Mouse (Mus musculus): ENCODE data around the gene Gng2. TPM values are rescaled to one million over a fixed set of nuclear protein-coding genes. Genes with fewer than 3 reads are reported as not detected.
"Not testable (repeated sequence)": the region's sequence is repeated elsewhere in the genome, so short reads cannot be mapped to it uniquely, and the experiment has no call there.

Gene Gng2
- polyA plus RNA-seq, 1 experiment from 2014 or later = 56.9 TPM

DNA sequence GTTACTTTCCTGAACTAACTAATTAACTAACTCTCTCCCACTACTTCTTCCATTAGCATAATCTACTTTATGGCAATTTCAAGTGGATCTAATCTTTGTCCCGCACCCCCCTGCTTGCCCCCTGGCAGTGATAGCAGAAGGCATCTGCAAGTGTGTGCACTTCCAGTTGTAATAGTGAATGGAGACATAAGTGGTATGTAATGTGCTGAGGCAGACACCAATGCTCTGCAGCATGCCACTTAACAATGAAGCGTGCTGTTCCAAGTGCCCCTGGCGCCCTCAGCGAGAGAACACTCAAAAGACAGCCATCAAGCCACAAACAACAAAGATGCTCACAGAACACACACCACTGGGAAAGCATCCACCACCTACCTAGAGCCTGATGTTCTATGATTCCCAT is 76.9 kb downstream of the Gng2 start:
- Histone ChIP-seq H3K4me2 (replicated peaks) (no peak overlapping the region), H3K4me3 (replicated peaks) (no peak overlapping the region), H3K27me3 (no peaks in the 10 kb centered on the region), H3K36me3 (no peaks in the 10 kb centered on the region), H3K4me1 (peaks cover 6% of the 10 kb centered on the region), H3K27ac (replicated peaks) (no peak overlapping the region), H3K9ac (no peak overlapping the region), H3K9me3 (replicated peaks) (no peaks in the 10 kb centered on the region)
- 95% methylated on average over 4 of the region's 4 CpGs for WGBS
- no peak for ATAC-seq (ENCODE audit: insufficient number of reproducible peaks, low FRiP score, low TSS enrichment, low read depth)

DNA sequence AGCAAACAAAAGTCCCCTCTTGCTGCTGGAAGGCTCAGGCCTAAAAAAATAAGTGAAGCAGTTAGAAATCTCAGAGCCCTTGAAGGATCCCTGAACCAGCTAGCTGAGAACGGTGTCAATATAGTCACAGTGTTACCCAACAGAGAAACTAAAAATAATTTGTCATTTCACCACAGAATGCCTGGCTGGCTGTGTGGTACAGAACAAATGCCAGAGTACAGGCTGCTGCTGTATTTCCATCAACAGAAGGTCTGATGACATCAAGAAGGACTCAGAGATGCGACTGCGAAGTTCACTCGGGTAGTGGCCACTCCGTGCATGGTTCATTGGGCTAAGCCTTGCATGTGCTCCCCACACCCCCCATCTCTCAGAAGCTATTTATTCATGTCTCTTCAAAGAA is 89.9 kb downstream of the Gng2 start:
- H3K4me2 ChIP-seq (replicated peaks) = no peak overlapping the region
- H3K4me3 ChIP-seq (replicated peaks) = no peak overlapping the region
- H3K27ac ChIP-seq (replicated peaks) = no peak overlapping the region
- no peaks in the 10 kb centered on the region for H3K4me1 ChIP-seq
- H3K9ac ChIP-seq = no peak overlapping the region
- H3K27me3 ChIP-seq = no peaks in the 10 kb centered on the region
- WGBS = 95% methylated on average over 5 of the region's 5 CpGs
- ATAC-seq (ENCODE audit: insufficient number of reproducible peaks, low FRiP score, low TSS enrichment, low read depth) = no peak
- H3K9me3 ChIP-seq (replicated peaks) = no peaks in the 10 kb centered on the region
- peaks cover 6% of the 10 kb centered on the region; the same call in 1 of the 2 replicates for H3K36me3 ChIP-seq

DNA sequence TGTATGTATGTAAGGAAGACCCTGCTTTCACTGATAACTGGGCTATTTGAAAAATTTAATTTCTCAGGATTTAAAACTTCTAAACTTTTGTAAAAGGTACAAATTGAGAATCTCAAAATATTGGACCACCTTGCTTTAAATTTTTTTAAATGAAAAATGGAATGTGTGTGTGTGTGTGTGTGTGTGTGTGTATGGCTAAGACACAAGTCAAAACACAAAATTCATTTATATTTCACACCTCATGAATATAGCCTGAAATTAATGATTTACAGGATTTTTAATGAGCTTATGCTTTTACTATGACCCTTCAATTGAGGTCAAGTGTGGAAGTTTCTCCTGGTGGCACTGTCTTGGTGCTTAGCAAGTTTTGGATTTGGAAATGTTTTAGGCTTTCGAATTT is 93.0 kb downstream of the Gng2 start:
- not testable (repeated sequence) for H3K36me3 ChIP-seq; H3K9me3 ChIP-seq (replicated peaks); H3K4me3 ChIP-seq (replicated peaks); H3K4me2 ChIP-seq (replicated peaks); H3K27ac ChIP-seq (replicated peaks); ATAC-seq (ENCODE audit: insufficient number of reproducible peaks, low FRiP score, low TSS enrichment, low read depth); H3K4me1 ChIP-seq; H3K27me3 ChIP-seq; H3K9ac ChIP-seq
- 87% methylated on average over 1 of the region's 1 CpGs for WGBS

DNA sequence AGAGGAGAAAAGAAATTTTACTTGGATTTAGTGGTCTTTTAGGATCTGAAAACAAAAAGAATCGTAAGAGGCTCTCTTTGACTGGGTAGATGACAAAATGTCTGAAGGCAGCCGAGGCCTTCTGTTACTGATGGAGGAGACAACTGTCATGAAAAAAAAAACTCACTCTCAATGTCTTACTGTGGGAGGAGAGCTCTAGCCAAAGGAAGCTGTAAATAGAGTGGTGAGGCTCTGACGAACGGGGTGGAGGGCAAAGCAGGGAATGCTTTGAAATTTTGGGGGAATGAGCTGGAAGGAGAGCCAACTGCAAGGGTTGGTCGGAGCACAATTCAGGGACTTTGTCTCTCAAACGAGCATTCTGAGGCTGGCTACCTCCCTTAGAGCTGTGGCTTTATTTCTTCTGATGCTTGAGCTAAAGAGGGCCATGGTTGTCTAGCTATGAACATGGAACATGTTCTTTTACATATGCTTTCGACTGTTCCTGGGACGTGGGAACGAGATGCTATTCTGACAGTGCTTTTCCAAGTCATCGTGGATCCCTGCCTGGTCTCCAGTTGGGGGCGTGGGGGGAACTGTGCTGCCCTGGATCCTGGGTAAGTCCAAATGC is 103.1 kb downstream of the Gng2 start:
- no peak overlapping the region for H3K4me3 ChIP-seq (replicated peaks)
- 73% methylated on average over 11 of the region's 11 CpGs for WGBS
- H3K27ac ChIP-seq (replicated peaks) = no peak overlapping the region
- no peaks in the 10 kb centered on the region for H3K4me1 ChIP-seq
- no peak overlapping the region for H3K9ac ChIP-seq
- H3K9me3 ChIP-seq (replicated peaks) = no peaks in the 10 kb centered on the region
- ATAC-seq (ENCODE audit: insufficient number of reproducible peaks, low FRiP score, low TSS enrichment, low read depth) = no peak
- no peaks in the 10 kb centered on the region for H3K36me3 ChIP-seq
- no peak overlapping the region for H3K4me2 ChIP-seq (replicated peaks)
- no peaks in the 10 kb centered on the region for H3K27me3 ChIP-seq

DNA sequence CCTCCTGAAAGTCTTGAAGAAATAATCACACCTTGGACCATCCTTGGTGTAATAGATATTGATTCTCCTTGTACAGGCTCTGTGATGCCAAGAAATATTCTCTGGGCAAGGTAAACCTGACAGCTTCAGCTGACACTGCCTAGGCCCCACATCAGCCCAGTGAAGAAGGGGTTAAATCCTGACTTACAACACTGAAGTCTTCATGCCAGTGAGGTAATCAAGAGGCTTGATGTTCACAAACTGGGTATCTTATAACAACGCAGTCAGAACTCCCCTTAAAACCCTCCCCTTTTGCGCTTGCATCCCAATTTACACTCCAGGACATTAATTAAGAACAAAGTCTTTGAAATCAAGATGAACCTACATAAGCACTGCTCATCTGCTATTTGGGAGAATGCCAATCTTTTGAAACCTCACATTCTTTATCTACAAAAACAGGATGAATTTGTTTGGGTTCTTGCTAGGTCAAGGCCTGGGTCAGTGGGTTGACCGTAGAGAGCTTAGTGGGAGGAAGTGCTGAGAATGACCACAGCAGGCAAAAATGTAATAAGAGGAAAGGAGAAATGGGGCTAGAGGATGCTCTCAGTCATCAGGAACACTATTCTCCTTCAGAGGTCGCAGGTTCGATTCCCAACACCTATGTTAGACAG is 110.0 kb downstream of the Gng2 start:
- H3K27ac ChIP-seq (replicated peaks) = no peak overlapping the region
- H3K4me1 ChIP-seq = no peaks in the 10 kb centered on the region
- H3K4me3 ChIP-seq (replicated peaks) = no peak overlapping the region
- no peaks in the 10 kb centered on the region for H3K27me3 ChIP-seq
- no peak for ATAC-seq (ENCODE audit: insufficient number of reproducible peaks, low FRiP score, low TSS enrichment, low read depth)
- H3K4me2 ChIP-seq (replicated peaks) = no peak overlapping the region
- H3K9ac ChIP-seq = no peak overlapping the region
- WGBS = 53% methylated on average over 5 of the region's 5 CpGs
- H3K36me3 ChIP-seq = no peaks in the 10 kb centered on the region
- no peaks in the 10 kb centered on the region for H3K9me3 ChIP-seq (replicated peaks)

DNA sequence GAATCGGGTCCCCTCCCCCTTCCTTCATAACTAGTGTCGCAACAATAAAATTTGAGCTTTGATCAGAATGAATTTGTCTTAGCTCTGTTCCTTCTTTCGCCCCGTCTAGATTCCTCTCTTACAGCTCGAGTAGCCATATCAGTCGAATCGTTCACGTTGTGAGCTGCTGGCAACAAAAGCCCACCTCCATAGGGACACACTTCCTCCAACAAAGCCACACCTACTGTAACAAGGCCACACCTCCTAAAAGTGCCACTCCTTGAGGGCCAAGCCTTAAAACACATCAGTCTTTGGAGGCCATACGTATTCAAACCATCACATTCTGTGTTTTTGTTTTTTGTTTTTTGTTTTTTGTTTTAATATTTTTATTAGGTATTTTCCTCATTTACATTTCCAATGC is 112.3 kb downstream of the Gng2 start:
- not testable (repeated sequence) for H3K4me1 ChIP-seq; H3K9me3 ChIP-seq (replicated peaks); H3K36me3 ChIP-seq; H3K4me3 ChIP-seq (replicated peaks); H3K9ac ChIP-seq; ATAC-seq (ENCODE audit: insufficient number of reproducible peaks, low FRiP score, low TSS enrichment, low read depth); H3K27me3 ChIP-seq; H3K27ac ChIP-seq (replicated peaks); H3K4me2 ChIP-seq (replicated peaks)
- WGBS = 81% methylated on average over 9 of the region's 9 CpGs

DNA sequence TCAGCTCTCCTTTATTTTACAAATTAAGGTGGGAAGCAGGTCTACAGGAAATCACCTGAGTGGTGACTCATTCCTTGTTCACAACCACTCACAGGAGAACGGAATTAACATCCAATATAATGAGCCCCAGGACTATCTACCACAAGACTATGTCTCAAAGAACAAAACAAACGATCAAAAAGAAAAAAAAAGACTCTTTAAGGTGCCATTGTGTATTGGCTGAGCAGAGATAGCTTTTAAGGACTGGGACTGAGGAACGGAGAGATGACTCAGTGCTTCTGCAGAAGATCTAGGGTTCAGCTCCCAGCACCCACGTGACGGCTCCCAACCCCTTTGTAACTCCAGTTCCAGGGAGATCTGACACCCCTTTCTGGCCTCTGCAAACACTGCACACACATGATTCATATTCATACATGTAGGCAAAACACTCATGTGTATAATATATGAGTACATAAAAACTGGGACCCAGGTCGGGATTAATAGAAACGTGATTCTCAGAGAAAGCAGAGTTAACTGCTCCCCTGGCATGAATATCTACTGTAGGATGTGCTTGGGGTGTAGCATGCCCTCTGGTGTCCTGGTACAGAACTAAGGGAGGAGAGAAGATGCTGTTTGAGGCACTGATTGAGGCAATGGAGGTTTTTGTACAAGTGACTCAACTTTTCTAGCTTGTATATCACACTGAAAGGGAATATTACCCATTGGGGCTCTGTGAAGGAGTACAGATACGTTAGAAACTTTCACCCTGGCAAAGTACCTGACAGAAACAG is 115.9 kb downstream of the Gng2 start:
- H3K9ac ChIP-seq = no peak overlapping the region
- no peak overlapping the region for H3K27ac ChIP-seq (replicated peaks)
- H3K9me3 ChIP-seq (replicated peaks) = no peaks in the 10 kb centered on the region
- no peak overlapping the region for H3K4me3 ChIP-seq (replicated peaks)
- no peaks in the 10 kb centered on the region for H3K36me3 ChIP-seq
- ATAC-seq (ENCODE audit: insufficient number of reproducible peaks, low FRiP score, low TSS enrichment, low read depth) = no peak
- H3K4me1 ChIP-seq = no peaks in the 10 kb centered on the region
- no peaks in the 10 kb centered on the region for H3K27me3 ChIP-seq
- no peak overlapping the region for H3K4me2 ChIP-seq (replicated peaks)
- WGBS = 82% methylated on average over 8 of the region's 8 CpGs

DNA sequence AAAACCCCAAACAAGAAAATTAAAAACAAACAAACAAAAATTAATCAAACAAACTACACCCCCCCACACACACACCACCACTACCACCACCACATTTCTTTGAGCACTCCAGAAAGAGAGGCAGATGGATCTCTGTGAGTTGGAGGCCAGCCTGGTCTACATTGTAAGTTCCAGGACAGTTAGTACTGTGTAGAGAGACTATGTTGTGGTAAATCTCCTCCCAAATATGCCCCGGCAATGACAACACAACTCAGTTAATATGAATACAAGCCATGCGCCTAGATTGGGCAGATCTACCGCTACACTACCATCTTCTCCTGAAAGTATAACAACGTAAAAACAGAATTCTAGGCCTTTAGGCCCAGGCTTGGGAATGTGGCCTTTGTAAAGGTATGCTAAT is 117.1 kb downstream of the Gng2 start:
- no peak overlapping the region for H3K9ac ChIP-seq
- H3K27ac ChIP-seq (replicated peaks) = no peak overlapping the region
- no peaks in the 10 kb centered on the region for H3K4me1 ChIP-seq
- ATAC-seq (ENCODE audit: insufficient number of reproducible peaks, low FRiP score, low TSS enrichment, low read depth) = no peak
- no peaks in the 10 kb centered on the region for H3K27me3 ChIP-seq
- no peak overlapping the region for H3K4me3 ChIP-seq (replicated peaks)
- no peak overlapping the region for H3K4me2 ChIP-seq (replicated peaks)
- no peaks in the 10 kb centered on the region for H3K9me3 ChIP-seq (replicated peaks)
- WGBS = 94% methylated on average over 4 of the region's 4 CpGs
- no peaks in the 10 kb centered on the region for H3K36me3 ChIP-seq

DNA sequence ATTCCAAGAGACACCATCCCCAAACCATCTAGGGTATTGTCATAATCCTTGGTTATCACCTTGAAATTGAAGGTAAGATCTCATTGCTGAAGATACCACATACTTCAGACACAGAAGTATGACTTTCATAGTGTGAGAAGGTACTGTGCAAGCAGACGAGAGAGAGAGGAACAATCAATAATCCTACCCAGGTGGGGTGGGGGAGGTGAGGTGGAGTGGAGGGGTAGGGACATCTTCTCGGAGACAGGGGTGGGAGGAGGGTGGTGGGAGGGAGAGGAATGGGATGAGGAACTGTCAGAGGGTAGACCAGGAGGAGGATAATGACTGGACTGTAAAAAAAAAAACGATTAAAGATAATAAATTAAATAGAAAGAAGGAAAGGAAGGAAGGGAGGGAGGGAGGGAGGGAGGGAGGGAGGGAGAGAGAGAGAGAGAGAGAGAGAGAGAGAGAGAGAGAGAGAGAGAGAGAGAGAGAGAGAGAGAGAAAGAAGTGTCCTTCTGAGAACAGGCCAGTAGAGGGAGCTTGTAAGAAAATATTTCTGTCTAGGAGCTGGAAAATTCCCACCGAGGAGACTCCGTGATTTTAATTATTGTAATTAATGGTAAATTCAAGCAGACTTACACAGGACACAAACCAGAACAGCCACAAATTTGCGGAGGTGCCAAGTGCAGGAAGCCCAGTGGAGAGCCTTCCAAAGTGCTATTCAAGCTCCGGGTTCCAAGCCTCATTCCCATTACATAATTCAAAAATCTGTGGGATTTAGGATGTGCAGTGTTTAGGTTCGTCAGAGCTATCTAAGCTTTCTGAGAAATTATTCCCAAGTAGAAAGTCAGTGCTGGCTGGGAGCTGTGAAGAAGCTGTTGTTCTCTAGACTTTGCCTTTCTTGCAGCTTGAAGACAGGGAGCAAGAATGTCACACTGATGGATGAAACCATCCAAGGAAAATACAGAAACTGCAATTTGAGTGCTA is 118.3 kb downstream of the Gng2 start:
- no peaks in the 10 kb centered on the region for H3K4me1 ChIP-seq
- WGBS = 35% methylated on average over 8 of the region's 8 CpGs
- no peaks in the 10 kb centered on the region for H3K9me3 ChIP-seq (replicated peaks)
- no peaks in the 10 kb centered on the region for H3K27me3 ChIP-seq
- H3K27ac ChIP-seq (replicated peaks) = no peak overlapping the region
- no peaks in the 10 kb centered on the region for H3K36me3 ChIP-seq
- no peak for ATAC-seq (ENCODE audit: insufficient number of reproducible peaks, low FRiP score, low TSS enrichment, low read depth)
- no peak overlapping the region for H3K4me3 ChIP-seq (replicated peaks)
- H3K9ac ChIP-seq = no peak overlapping the region
- H3K4me2 ChIP-seq (replicated peaks) = no peak overlapping the region

DNA sequence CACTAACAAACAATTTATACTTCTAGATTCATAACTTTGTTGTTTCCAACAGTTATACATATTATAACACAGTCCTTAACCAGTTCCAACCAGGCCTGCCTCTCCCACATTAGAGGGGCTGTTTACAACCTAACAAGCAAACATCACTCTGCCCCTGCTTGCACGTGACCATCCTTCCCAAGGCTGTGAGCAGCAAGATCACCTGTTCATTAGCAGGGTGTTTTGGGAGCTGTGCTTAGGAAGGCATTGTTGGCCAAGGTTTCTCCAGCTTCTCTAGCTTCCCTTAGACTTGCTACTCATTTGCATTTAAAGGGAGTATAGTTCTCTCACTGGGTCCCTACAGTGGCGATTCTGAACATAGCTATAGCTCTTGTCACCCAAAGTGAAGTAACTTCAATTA is 119.1 kb downstream of the Gng2 start:
- H3K9me3 ChIP-seq (replicated peaks) = no peaks in the 10 kb centered on the region
- H3K27me3 ChIP-seq = no peaks in the 10 kb centered on the region
- no peak overlapping the region for H3K4me2 ChIP-seq (replicated peaks)
- H3K9ac ChIP-seq = no peak overlapping the region
- no peaks in the 10 kb centered on the region for H3K36me3 ChIP-seq
- no peak overlapping the region for H3K4me3 ChIP-seq (replicated peaks)
- no peak overlapping the region for H3K27ac ChIP-seq (replicated peaks)
- no peaks in the 10 kb centered on the region for H3K4me1 ChIP-seq
- no peak for ATAC-seq (ENCODE audit: insufficient number of reproducible peaks, low FRiP score, low TSS enrichment, low read depth)
- WGBS = 71% methylated on average over 2 of the region's 2 CpGs

DNA sequence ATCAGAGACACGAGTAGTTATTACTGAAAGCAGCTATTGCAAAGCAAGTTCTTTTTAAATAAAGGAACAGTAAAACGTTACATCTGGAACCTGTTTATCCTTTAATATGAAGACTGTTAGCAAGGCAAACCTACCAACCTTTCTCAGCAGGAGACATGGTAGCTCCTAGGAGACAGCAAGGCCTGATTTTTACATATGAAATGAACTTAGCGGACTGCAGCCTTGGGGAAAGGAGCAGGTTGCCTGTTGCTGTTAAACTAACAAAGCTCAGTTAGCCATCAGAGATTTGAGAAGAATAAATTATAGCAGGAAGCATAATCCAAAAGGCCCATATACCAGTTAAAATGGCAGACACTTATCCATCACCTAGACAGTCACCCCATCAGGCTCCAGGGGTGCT is 124.0 kb downstream of the Gng2 start:
- no peaks in the 10 kb centered on the region for H3K36me3 ChIP-seq

More for the DNA sequence above, 124.0 kb downstream of the Gng2 start:
- Histone ChIP-seq H3K9me3 (replicated peaks) (no peaks in the 10 kb centered on the region), H3K27ac (replicated peaks) (no peak overlapping the region), H3K4me2 (replicated peaks) (no peak overlapping the region), H3K27me3 (no peaks in the 10 kb centered on the region), H3K4me3 (replicated peaks) (no peak overlapping the region), H3K9ac (no peak overlapping the region), H3K4me1 (no peaks in the 10 kb centered on the region)
- ATAC-seq (ENCODE audit: insufficient number of reproducible peaks, low FRiP score, low TSS enrichment, low read depth) = no peak
- whole genome bisulfite sequencing = 43% methylated on average over 3 of the region's 3 CpGs
